Mouse (Mus musculus): ENCODE results near the gene Foxi3.

DNA sequence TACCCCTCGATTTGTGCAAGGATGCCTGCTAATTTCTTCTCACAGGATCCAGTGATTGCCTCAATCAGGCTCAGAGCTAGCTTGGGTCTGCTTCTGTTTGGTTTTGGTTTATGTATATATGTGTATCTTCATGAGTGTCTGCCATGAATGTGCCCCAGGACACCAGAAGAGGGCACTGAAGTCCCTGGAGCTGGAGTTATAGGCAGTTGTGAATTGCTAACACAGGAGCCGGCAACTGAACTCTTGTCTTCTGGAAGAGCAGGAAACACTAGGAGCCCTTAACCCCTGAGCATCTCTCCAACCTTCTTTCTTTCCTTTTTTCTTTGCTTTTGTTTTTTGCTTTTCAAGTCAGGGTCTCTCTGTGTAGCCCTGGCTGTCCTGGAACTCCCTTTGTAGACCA lies 24.5 kb upstream of the Foxi3 start:
- TF ChIP-seq CTCF (IDR thresholded peaks at IDR 0.05; ENCODE audit: low read depth, low read length) (no peak), POLR2A (IDR thresholded peaks at IDR 0.05; ENCODE audit: borderline replicate concordance, low read depth, low read length) (no peak)

Measured in bone marrow macrophage, adult 2 months (primary cell).